Mouse (Mus musculus): Measurements from ENCODE around the gene Ms4a3. TPM values are rescaled to one million over a fixed set of nuclear protein-coding genes. Genes with fewer than 3 reads are reported as not detected.

The Ms4a3 gene
- polyA plus RNA-seq, 1 experiment, result not detected

- Histone ChIP-seq H3K4me3 (ENCODE audit: insufficient read depth, low read length) (no peak overlapping the region), H3K27ac (ENCODE audit: insufficient read depth, low read length) (no peak overlapping the region), H3K4me1 (ENCODE audit: control insufficient read depth, insufficient read depth, low read length) (no peaks in the 10 kb centered on the region)
- TF ChIP-seq CTCF (IDR thresholded peaks at IDR 0.05; ENCODE audit: borderline replicate concordance, insufficient read depth, low read length), result no peak
- no peak for TF ChIP-seq POLR2A (IDR thresholded peaks at IDR 0.05; ENCODE audit: low read depth, low read length)
These were observed 15.9 kb downstream of the Ms4a3 start for GRCm38 (mm10) chr19:11624800-11625199.

DNA sequence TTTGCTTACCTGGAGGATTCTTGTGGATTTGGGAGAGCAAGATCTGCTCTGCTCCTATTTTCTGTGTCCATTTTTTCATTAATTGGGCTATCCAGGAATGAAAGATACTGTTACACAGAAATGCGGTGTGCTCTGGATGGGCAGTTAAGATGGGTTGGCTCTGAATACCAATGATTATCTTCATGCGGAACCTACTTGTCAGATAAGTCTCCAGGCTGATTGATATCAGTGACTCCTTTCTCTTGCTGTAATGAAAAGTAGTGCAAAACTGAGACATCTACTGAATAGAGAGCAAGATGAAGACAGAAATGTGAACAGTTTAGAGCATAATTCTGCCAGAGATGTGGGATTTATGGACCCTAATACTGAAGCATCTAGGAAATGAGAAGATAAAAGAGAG, 17.1 kb downstream of the Ms4a3 start, which contains the start of gene Ms4a2:
Gene Ms4a2, minus strand, starts transcription at position 169 of the 400 bp plus-strand sequence.
- no peak within 1 kb of the TSS for H3K27ac ChIP-seq (ENCODE audit: insufficient read depth, low read length)
- H3K4me3 ChIP-seq (ENCODE audit: insufficient read depth, low read length), result no peak within 1 kb of the TSS
- peaks cover 5% of the 10 kb centered on the region; the same call in 1 of the 2 replicates for H3K4me1 ChIP-seq (ENCODE audit: control insufficient read depth, insufficient read depth, low read length)
- TF ChIP-seq CTCF (IDR thresholded peaks at IDR 0.05; ENCODE audit: borderline replicate concordance, insufficient read depth, low read length) (no peak), POLR2A (IDR thresholded peaks at IDR 0.05; ENCODE audit: low read depth, low read length) (no peak)

DNA sequence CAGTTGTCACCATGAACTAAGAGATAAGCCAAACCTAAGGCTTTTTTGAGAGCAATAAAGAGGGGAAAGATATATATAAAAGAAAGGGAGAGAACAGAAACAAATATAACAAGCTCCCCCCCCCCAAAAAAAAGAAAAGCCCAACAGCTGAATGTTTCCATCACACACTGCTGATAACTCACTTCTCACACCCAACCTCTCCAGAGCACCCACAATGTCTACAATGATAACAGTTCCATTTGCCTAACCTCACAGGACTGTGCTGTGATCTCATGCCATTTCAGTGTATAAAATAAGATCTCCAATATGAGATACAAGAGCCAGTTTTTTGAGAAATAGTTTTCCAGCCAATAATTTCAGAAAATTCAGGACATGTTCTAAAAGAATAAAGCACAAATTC, 22.7 kb downstream of the Ms4a3 start:
- Histone ChIP-seq H3K4me1 (ENCODE audit: control insufficient read depth, insufficient read depth, low read length) (peaks cover 12% of the 10 kb centered on the region), H3K4me3 (ENCODE audit: insufficient read depth, low read length) (no peak overlapping the region), H3K27ac (ENCODE audit: insufficient read depth, low read length) (no peak overlapping the region)
- TF ChIP-seq CTCF (IDR thresholded peaks at IDR 0.05; ENCODE audit: borderline replicate concordance, insufficient read depth, low read length) (no peak), POLR2A (IDR thresholded peaks at IDR 0.05; ENCODE audit: low read depth, low read length) (no peak)

DNA sequence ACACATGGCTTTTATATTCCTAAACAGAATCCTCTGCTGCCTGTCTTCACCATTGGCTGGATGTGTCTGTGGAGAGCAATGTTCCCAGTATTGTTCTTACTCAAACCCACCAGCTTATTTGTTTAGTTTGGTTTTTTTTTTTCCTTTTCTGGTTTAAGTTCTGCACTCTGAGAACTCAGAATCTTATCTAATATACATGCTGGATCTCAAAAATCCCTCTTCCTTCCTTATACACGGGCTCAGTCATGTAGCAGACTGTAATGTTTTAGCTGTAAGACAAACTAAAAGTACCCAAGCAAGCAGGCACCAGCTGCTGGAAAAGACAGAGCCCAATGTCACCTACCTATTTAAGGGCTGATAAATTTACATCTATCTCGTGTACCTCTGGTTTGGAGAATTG, 25.8 kb downstream of the Ms4a3 start:
- Histone ChIP-seq H3K4me3 (ENCODE audit: insufficient read depth, low read length) (no peak overlapping the region), H3K4me1 (ENCODE audit: control insufficient read depth, insufficient read depth, low read length) (peaks cover 12% of the 10 kb centered on the region), H3K27ac (ENCODE audit: insufficient read depth, low read length) (peak overlapping the region; percentile 68)
- no peak for TF ChIP-seq CTCF (IDR thresholded peaks at IDR 0.05; ENCODE audit: borderline replicate concordance, insufficient read depth, low read length)
- TF ChIP-seq POLR2A (IDR thresholded peaks at IDR 0.05; ENCODE audit: low read depth, low read length), result no peak

DNA sequence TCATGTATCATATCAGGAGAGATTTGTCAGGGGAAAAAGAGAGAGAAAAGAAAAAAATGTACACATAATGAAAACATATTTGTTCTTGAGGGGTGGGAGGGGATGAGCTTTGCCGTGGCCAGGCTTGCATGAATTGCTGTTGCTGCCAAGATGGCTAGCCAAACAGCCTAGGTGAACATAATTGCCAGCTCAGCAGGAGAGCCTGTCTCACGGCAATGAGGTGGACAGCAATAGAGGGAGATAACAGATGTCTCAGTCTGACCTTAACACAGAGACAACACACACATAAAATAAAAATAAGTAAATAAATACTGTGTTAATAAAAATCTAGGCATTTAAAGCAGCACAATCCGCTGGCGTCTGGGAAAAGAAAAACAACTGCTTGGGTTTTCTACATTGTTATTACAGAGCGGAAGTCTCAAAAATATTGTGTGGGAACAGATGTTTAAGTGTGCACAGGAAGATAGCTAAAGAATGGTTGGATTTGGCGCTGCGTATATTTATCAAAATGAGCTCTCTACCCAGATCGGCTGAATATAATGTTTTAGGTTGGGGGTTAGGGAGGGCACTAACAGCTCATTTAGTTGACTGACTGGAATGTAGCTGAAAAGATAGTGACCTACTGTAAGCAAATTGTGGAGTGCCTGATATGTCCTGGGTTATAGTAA, 26.7 kb downstream of the Ms4a3 start:
- TF ChIP-seq CTCF (IDR thresholded peaks at IDR 0.05; ENCODE audit: borderline replicate concordance, insufficient read depth, low read length), result no peak
- no peak for TF ChIP-seq POLR2A (IDR thresholded peaks at IDR 0.05; ENCODE audit: low read depth, low read length)
- Histone ChIP-seq H3K27ac (ENCODE audit: insufficient read depth, low read length) (peak overlapping the region; percentile 75), H3K4me1 (ENCODE audit: control insufficient read depth, insufficient read depth, low read length) (peaks cover 10% of the 10 kb centered on the region), H3K4me3 (ENCODE audit: insufficient read depth, low read length) (no peak overlapping the region)

- peaks cover 4% of the 10 kb centered on the region for H3K4me1 ChIP-seq (ENCODE audit: control insufficient read depth, insufficient read depth, low read length)
- H3K4me3 ChIP-seq (ENCODE audit: insufficient read depth, low read length), result no peak overlapping the region
- TF ChIP-seq CTCF (IDR thresholded peaks at IDR 0.05; ENCODE audit: borderline replicate concordance, insufficient read depth, low read length) (no peak), POLR2A (IDR thresholded peaks at IDR 0.05; ENCODE audit: low read depth, low read length) (no peak)
- no peak overlapping the region for H3K27ac ChIP-seq (ENCODE audit: insufficient read depth, low read length)
These were observed 27.6 kb downstream of the Ms4a3 start for GRCm38 (mm10) chr19:11613084-11613483.

- H3K4me1 ChIP-seq (ENCODE audit: control insufficient read depth, insufficient read depth, low read length), result peaks cover 4% of the 10 kb centered on the region
- no peak for TF ChIP-seq POLR2A (IDR thresholded peaks at IDR 0.05; ENCODE audit: low read depth, low read length)
- no peak for TF ChIP-seq CTCF (IDR thresholded peaks at IDR 0.05; ENCODE audit: borderline replicate concordance, insufficient read depth, low read length)
- H3K4me3 ChIP-seq (ENCODE audit: insufficient read depth, low read length), result no peak overlapping the region
- peak overlapping the region; percentile 68; the same call in 1 of the 2 replicates for H3K27ac ChIP-seq (ENCODE audit: insufficient read depth, low read length)
These were observed 28.4 kb downstream of the Ms4a3 start for GRCm38 (mm10) chr19:11612293-11612692.

- H3K4me3 ChIP-seq (ENCODE audit: insufficient read depth, low read length), result no peak overlapping the region
- peaks cover 4% of the 10 kb centered on the region for H3K4me1 ChIP-seq (ENCODE audit: control insufficient read depth, insufficient read depth, low read length)
- TF ChIP-seq POLR2A (IDR thresholded peaks at IDR 0.05; ENCODE audit: low read depth, low read length), result no peak
- peak; percentile 40; the same call in 1 of the 2 replicates for TF ChIP-seq CTCF (IDR thresholded peaks at IDR 0.05; ENCODE audit: borderline replicate concordance, insufficient read depth, low read length)
- H3K27ac ChIP-seq (ENCODE audit: insufficient read depth, low read length), result peak overlapping the region; percentile 68
These were observed 29.1 kb downstream of the Ms4a3 start for GRCm38 (mm10) chr19:11611541-11611945.

- Histone ChIP-seq H3K4me3 (ENCODE audit: insufficient read depth, low read length) (no peak overlapping the region), H3K4me1 (ENCODE audit: control insufficient read depth, insufficient read depth, low read length) (no peaks in the 10 kb centered on the region), H3K27ac (ENCODE audit: insufficient read depth, low read length) (no peak overlapping the region)
- TF ChIP-seq POLR2A (IDR thresholded peaks at IDR 0.05; ENCODE audit: low read depth, low read length) (no peak), CTCF (IDR thresholded peaks at IDR 0.05; ENCODE audit: borderline replicate concordance, insufficient read depth, low read length) (no peak)
These were observed 32.5 kb downstream of the Ms4a3 start for GRCm38 (mm10) chr19:11608172-11608571.

DNA sequence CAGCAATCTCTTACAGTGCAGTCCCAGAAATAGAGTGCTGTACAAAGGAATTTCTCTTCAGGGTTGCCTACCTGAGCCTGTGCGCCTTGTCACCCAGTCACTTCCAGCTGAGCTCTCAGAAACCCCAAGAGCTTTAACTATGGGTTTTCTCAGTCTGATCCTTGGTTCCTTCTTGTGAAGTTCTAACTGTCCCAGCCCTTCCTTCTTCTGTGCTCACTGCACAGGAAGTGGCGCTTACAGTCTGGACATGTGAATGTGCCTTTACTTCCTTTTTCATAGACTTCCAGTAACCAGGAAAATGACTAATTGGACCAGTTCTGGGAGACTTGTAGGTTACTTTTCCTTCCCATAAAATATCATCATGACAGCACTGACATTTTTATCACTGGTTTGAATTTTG, 36.0 kb downstream of the Ms4a3 start, which contains the start of gene Ms4a6d:
Gene Ms4a6d, minus strand, starts transcription at position 247 of the 400 bp plus-strand sequence.
- H3K4me3 ChIP-seq (ENCODE audit: insufficient read depth, low read length), result no peak within 1 kb of the TSS
- no peak for TF ChIP-seq POLR2A (IDR thresholded peaks at IDR 0.05; ENCODE audit: low read depth, low read length)
- no peak for TF ChIP-seq CTCF (IDR thresholded peaks at IDR 0.05; ENCODE audit: borderline replicate concordance, insufficient read depth, low read length)
- no peak within 1 kb of the TSS for H3K27ac ChIP-seq (ENCODE audit: insufficient read depth, low read length)
- no peaks in the 10 kb centered on the region for H3K4me1 ChIP-seq (ENCODE audit: control insufficient read depth, insufficient read depth, low read length)
